Mouse (Mus musculus) MEL (cell line): ENCODE data around the gene Mrpl49.

ENCODE experiments used
- CHD1 ChIP-seq: IDR thresholded peaks from 2 replicates; pipeline ENCODE4 v1.6.1; 2012; ENCODE audit warnings: low read depth, mild to moderate bottlenecking, inconsistent platforms, low read length, improper control_type of control experiment
- CTCF ChIP-seq, 3 experiments: IDR thresholded peaks in 2 of 3; conservative IDR thresholded peaks in 1 of 3; 2 replicates each; pipeline ENCODE4 v1.5.1; 2011 to 2012; ENCODE audit warnings: low read length in 3 of 3, low read depth in 2 of 3, mild to moderate bottlenecking in 2 of 3, improper control_type of control experiment in 1 of 3, inconsistent platforms in 1 of 3, mixed read lengths in 1 of 3, moderate library complexity in 1 of 3; ENCODE audit not compliant: control insufficient read depth in 1 of 3, insufficient read depth in 1 of 3, poor library complexity in 1 of 3, severe bottlenecking in 1 of 3
- ELF1 ChIP-seq: IDR thresholded peaks from 2 replicates; pipeline ENCODE4 v1.6.1; 2014; ENCODE audit warnings: low read depth, mild to moderate bottlenecking, inconsistent platforms, low read length, improper control_type of control experiment, moderate library complexity
- EP300 ChIP-seq, 2 experiments: IDR thresholded peaks; 2 replicates each; pipeline ENCODE4 v1.6.1; 2011; ENCODE audit warnings: improper control_type of control experiment in 2 of 2, low read length in 2 of 2, low read depth in 1 of 2, mild to moderate bottlenecking in 1 of 2
- NELFE ChIP-seq: IDR thresholded peaks from 2 replicates; pipeline ENCODE4 v1.6.1; 2011; ENCODE audit warnings: low read depth, low read length, improper control_type of control experiment
- POLR2A ChIP-seq, 2 experiments: IDR thresholded peaks; 2 replicates each; pipeline ENCODE4 v1.6.1; 2011 to 2012; ENCODE audit warnings: low read length in 2 of 2, mild to moderate bottlenecking in 2 of 2, control low read depth in 1 of 2, improper control_type of control experiment in 1 of 2, low read depth in 1 of 2, moderate library complexity in 1 of 2; ENCODE audit not compliant: control insufficient read depth in 1 of 2, insufficient read depth in 1 of 2, poor library complexity in 1 of 2
- RCOR1 ChIP-seq: IDR thresholded peaks from 2 replicates; pipeline ENCODE4 v1.6.1; 2012; ENCODE audit warnings: low read depth, mild to moderate bottlenecking, inconsistent platforms, low read length, improper control_type of control experiment
- TAL1 ChIP-seq: IDR thresholded peaks from 2 replicates; pipeline ENCODE4 v1.6.1; 2012; ENCODE audit warnings: mild to moderate bottlenecking, inconsistent platforms, low read length, moderate library complexity, mixed read lengths
- USF2 ChIP-seq, 2 experiments: IDR thresholded peaks; 2 replicates each; pipeline ENCODE4 v1.6.1; 2011 to 2012; ENCODE audit warnings: improper control_type of control experiment in 2 of 2, low read length in 2 of 2, borderline replicate concordance in 1 of 2, inconsistent platforms in 1 of 2, low read depth in 1 of 2, mild to moderate bottlenecking in 1 of 2; ENCODE audit not compliant: insufficient read depth in 1 of 2
- ZC3H11A ChIP-seq: IDR thresholded peaks from 2 replicates; pipeline ENCODE4 v1.6.1; 2012; ENCODE audit warnings: low read depth, mild to moderate bottlenecking, inconsistent platforms, low read length, improper control_type of control experiment

GRCm38 (mm10) chr19:6020276-6020675 is 37.3 kb downstream of the Mrpl49 start:
- TF ChIP-seq EP300 (IDR thresholded peaks at IDR 0.05; ENCODE audit: low read depth in 1 of 2, low read length in 2 of 2) (no peak), POLR2A (IDR thresholded peaks at IDR 0.05; ENCODE audit: control insufficient read depth in 1 of 2, insufficient read depth in 1 of 2, low read depth in 1 of 2, low read length in 2 of 2, poor library complexity in 1 of 2) (no peak), NELFE (no peak), CTCF (IDR thresholded peaks at IDR 0.05 in 2 of 3, conservative IDR thresholded peaks at IDR 0.05 in 1 of 3; ENCODE audit: control insufficient read depth in 1 of 3, insufficient read depth in 1 of 3, low read depth in 2 of 3, low read length in 3 of 3, poor library complexity in 1 of 3, severe bottlenecking in 1 of 3) (peak in 2 of 3 experiments; percentile 10 to 14; a peak in 2 of 6 replicates), ZC3H11A (no peak), USF2 (IDR thresholded peaks at IDR 0.05; ENCODE audit: borderline replicate concordance in 1 of 2, insufficient read depth in 1 of 2, low read depth in 1 of 2, low read length in 2 of 2) (no peak), ELF1 (no peak), TAL1 (no peak), CHD1 (no peak), RCOR1 (no peak)
